Mouse (Mus musculus): ENCODE measurements around the gene Akap7. TPM values are rescaled to one million over a fixed set of nuclear protein-coding genes. Genes with fewer than 3 reads are reported as not detected.
"Not testable (repeated sequence)": the region's sequence is repeated elsewhere in the genome, so short reads cannot be mapped to it uniquely, and the experiment has no call there.

Gene Akap7
- polyA plus RNA-seq, 1 experiment from 2014 or later: 14.5 TPM

DNA sequence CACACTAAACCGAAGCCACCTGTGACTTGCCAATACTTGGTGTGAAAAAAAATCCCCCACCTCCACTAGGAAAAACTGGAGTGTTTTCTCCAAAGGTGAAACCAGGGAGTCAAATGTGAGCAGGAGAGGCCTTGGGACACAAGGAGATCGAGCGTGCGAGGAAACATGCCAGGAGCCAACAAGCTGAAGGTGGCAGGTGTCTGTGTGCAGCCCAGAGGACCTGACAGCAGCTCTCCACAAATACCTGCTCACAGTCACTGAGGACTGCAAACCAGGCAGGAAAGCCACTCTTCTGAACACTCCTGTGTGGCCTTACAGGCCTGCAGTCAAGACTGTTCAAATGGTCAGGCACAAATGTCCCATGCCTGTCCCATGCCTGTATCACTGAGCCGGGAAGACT lies 130.4 kb downstream of the Akap7 start:
- H3K9me3 ChIP-seq (replicated peaks): no peaks in the 10 kb centered on the region
- 95% methylated on average over 5 of the region's 5 CpGs for WGBS
- no peaks in the 10 kb centered on the region for H3K27me3 ChIP-seq
- H3K36me3 ChIP-seq (ENCODE audit: poor library complexity, severe bottlenecking): no peaks in the 10 kb centered on the region
- H3K9ac ChIP-seq: no peak overlapping the region
- H3K4me1 ChIP-seq: no peaks in the 10 kb centered on the region
- no peak for ATAC-seq
- H3K4me3 ChIP-seq: no peak overlapping the region
- no peak overlapping the region for H3K4me2 ChIP-seq
- H3K27ac ChIP-seq: no peak overlapping the region

DNA sequence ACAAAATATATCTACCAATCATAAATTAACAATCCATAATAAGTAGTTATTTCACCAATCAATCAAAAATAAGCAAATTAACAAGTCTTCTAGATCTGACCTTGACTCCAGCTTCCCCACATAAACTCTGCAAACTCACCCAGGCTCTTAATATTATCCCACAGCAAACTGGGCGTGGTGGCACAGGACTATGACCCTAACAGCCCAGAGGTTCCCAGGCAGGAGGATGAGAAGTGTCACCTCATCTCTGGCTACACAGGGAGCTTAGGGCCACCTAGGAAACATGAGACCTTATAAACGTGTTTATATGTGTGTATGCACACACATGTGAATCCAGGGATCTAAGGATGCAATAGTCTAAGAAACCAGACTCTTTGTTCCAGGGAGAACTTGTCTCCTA lies 132.8 kb downstream of the Akap7 start:
- Histone ChIP-seq H3K36me3 (ENCODE audit: poor library complexity, severe bottlenecking) (no peaks in the 10 kb centered on the region), H3K4me1 (no peaks in the 10 kb centered on the region), H3K9ac (no peak overlapping the region), H3K27ac (no peak overlapping the region), H3K4me3 (no peak overlapping the region), H3K27me3 (no peaks in the 10 kb centered on the region), H3K9me3 (replicated peaks) (no peaks in the 10 kb centered on the region), H3K4me2 (no peak overlapping the region)
- ATAC-seq: no peak
- WGBS: 77% methylated on average over 2 of the region's 2 CpGs

DNA sequence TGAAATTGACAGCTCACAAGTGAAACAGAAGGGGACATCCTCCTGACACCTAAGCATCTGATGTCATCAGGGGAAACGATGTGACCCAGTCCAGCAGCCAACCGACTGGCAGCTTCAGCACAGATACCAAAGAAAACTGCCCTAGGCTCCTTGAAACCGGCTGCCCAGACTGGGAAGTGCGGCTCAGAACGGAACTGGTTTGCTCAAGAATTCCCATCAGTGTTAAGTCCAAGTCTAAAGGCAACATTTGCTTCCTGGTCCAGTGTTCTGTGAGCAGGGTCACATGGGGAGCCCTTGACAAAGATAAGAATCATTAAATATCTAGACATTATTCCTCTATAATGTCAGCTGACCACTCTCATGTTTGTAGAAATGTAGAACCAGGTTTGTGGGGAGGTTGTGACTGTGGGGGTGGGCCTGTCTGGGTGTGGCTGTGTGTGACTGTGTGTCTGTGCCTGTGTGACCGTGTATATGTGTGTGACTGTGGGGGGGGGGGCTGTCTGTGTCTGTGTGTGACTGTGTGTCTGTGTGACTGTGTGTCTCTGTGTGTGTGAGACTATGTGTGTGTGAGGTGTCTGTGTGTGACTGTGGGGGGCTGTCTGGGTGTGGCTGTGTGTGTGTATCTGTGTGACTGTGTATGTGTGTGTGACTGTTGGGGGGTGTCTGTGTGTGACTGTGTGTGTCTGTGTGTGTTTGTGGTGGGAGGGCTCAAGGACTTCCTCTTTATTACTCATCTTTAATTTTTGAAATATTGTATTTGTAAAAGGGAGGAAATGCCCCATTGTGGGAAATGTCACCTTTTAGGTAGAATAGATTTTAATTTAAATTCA lies 140.1 kb downstream of the Akap7 start:
- ATAC-seq: no peak

DNA sequence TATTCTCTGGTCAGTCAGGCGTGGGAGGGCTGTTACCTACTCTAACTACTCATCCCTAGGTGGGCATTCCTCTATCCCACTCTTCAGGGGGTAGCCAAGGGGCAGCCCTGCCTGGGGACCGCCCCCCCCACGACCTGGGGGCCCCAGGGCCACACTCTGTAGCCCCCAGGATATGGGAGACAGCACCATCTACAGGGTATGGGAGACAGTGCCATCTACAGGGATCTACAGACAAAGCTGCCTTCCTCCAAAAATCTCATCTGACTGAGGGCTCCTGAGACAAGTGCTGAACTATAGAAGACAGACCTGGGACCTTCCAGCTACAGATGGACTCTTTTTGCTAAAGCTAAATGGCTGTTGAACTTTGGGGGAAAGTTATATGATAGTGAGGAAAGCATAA lies 144.2 kb downstream of the Akap7 start:
- H3K36me3 ChIP-seq (ENCODE audit: poor library complexity, severe bottlenecking); ATAC-seq; H3K4me3 ChIP-seq; H3K9ac ChIP-seq; H3K27me3 ChIP-seq; H3K4me2 ChIP-seq; H3K4me1 ChIP-seq; H3K27ac ChIP-seq; H3K9me3 ChIP-seq (replicated peaks): not testable (repeated sequence)
- 26% methylated on average over 3 of the region's 3 CpGs for WGBS

More for the DNA sequence above, 140.1 kb downstream of the Akap7 start:
- Histone ChIP-seq H3K36me3 (ENCODE audit: poor library complexity, severe bottlenecking) (no peaks in the 10 kb centered on the region), H3K4me3 (no peak overlapping the region), H3K27me3 (no peaks in the 10 kb centered on the region), H3K9me3 (replicated peaks) (no peaks in the 10 kb centered on the region), H3K4me2 (no peak overlapping the region), H3K9ac (no peak overlapping the region), H3K4me1 (no peaks in the 10 kb centered on the region), H3K27ac (no peak overlapping the region)
- 83% methylated on average over 6 of the region's 6 CpGs for WGBS

DNA sequence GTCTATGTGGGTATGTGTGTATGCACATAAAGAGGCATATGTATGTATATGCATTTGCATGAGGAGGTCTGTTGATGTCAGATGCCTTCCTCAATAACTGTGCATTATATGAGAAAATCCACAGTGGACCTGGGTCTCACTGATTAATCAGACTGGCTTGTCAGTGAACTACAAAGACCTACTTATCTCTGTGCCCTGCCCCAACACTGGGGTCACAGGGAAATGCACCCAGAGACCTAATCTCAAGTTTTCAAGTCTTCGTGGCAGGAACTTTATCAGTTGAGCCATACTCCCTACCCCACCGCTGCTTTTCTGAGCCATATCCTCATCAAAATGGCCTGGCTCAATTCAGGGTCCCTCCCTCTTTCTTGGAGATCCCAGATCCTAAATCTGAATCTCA lies 146.0 kb downstream of the Akap7 start:
- 80% methylated on average over 2 of the region's 2 CpGs for WGBS
- no peak overlapping the region for H3K9ac ChIP-seq
- H3K9me3 ChIP-seq (replicated peaks): no peaks in the 10 kb centered on the region

DNA sequence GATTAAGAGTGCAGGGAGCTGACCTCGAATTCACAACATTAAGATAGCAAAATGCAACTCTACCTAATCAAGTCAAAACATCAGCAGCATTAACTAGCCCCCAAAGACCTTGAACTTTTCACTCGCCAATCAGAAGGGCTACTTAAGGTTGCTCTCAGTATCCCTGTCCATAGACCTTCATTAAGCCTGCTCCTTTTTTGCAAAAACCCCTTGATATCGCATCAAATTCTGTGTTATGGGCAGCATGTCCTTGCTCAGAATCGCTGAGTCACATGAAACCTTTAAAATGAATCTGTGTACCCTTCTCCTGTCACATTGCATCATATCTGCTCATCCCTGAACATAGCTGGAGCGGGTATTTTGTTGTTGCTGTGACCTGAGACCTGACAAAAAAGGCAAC lies 149.0 kb downstream of the Akap7 start:
- H3K27me3 ChIP-seq: no peaks in the 10 kb centered on the region
- ATAC-seq: no peak
- H3K4me2 ChIP-seq: no peak overlapping the region
- H3K36me3 ChIP-seq (ENCODE audit: poor library complexity, severe bottlenecking): no peaks in the 10 kb centered on the region
- no peak overlapping the region for H3K4me3 ChIP-seq
- no peak overlapping the region for H3K9ac ChIP-seq
- WGBS: 85% methylated on average over 5 of the region's 5 CpGs
- H3K9me3 ChIP-seq (replicated peaks): no peaks in the 10 kb centered on the region
- H3K27ac ChIP-seq: no peak overlapping the region
- no peaks in the 10 kb centered on the region for H3K4me1 ChIP-seq

More for the DNA sequence above, 146.0 kb downstream of the Akap7 start:
- Histone ChIP-seq H3K4me2 (no peak overlapping the region), H3K27me3 (no peaks in the 10 kb centered on the region), H3K27ac (no peak overlapping the region), H3K4me1 (no peaks in the 10 kb centered on the region), H3K4me3 (no peak overlapping the region), H3K36me3 (ENCODE audit: poor library complexity, severe bottlenecking) (no peaks in the 10 kb centered on the region)
- ATAC-seq: 0 out of 2 replicates have a peak, but pooled peaks have one; percentile 8

DNA sequence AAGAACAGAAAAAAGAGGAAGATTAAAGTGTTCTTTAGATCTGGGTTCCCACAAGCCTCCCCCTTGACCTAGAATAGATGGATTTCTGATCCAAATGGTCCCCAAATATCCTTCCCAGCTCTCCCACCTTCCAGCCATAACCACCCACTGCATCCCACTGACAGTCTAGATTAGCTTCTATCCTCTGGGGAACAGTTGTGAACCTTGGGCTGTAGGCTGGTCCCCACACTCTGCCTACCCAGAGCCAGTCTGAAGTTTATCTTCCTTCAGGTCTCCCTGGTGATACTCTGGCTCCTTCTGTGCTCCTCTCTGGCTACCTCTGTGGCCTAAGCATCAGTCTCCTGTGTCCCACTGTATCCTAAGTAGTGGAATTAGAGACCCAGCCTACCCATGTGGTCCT lies 150.3 kb downstream of the Akap7 start:
- ATAC-seq: no peak

DNA sequence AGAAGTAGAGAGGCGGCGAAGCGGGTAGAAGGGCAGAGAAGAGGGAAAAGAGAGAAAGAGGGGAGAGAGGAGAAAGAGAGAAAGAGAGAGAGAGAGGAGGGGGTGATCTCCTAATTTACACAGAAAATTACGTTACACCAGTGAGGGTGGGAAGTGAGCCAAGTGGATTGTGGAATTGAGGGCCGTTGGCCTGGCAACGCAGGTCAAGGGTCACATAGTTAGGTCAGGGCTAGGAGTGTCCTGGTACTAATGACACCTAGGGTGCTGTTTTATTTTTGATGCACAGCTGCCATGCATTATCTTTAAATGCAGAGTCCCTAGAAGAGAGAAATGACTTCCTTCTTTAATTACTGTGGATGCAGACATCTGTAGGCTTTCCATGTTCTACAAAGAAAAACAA lies 153.4 kb downstream of the Akap7 start:
- no peaks in the 10 kb centered on the region for H3K36me3 ChIP-seq (ENCODE audit: poor library complexity, severe bottlenecking)
- H3K9ac ChIP-seq: no peak overlapping the region
- H3K4me2 ChIP-seq: no peak overlapping the region
- no peaks in the 10 kb centered on the region; the same call in 1 of the 2 replicates for H3K9me3 ChIP-seq (replicated peaks)
- ATAC-seq: no peak
- 79% methylated on average over 6 of the region's 6 CpGs for WGBS
- H3K27ac ChIP-seq: no peak overlapping the region
- no peak overlapping the region for H3K4me3 ChIP-seq
- H3K4me1 ChIP-seq: no peaks in the 10 kb centered on the region
- H3K27me3 ChIP-seq: no peaks in the 10 kb centered on the region

More for the DNA sequence above, 150.3 kb downstream of the Akap7 start:
- H3K9me3 ChIP-seq (replicated peaks): no peaks in the 10 kb centered on the region
- H3K27me3 ChIP-seq: no peaks in the 10 kb centered on the region
- no peaks in the 10 kb centered on the region for H3K36me3 ChIP-seq (ENCODE audit: poor library complexity, severe bottlenecking)
- H3K27ac ChIP-seq: no peak overlapping the region
- no peaks in the 10 kb centered on the region for H3K4me1 ChIP-seq
- no peak overlapping the region for H3K4me2 ChIP-seq
- no peak overlapping the region for H3K9ac ChIP-seq
- H3K4me3 ChIP-seq: no peak overlapping the region

DNA sequence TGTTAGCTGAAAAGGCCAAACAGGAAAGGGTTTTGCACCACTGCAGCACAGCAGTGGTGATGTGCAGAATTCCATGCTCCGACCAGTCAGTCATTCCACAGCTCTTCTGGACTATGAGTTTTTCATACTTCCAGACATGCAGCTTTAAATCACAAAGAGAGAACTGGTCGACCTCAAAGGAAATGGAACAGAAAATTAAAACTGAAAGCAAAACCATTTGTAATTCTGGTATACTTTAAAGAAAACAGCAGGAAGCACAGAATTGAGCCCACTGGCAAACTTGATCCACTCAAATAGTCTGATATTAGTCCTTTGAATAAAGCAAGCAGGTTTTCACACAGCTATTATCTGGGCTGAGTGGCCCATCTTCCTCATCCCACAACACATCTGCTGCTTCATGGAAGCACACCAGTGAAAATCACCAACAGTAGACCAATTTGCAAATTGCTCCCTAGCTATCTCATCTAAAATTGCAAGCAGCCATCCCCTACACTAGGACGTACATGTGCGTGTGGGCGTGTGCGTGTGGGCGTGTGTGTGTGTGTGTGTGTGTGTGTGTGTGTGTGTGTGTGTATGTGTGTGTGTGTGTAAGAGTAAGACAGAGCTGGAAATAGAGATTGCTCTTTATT lies 156.4 kb downstream of the Akap7 start:
- Histone ChIP-seq H3K27ac (no peak overlapping the region), H3K4me2 (no peak overlapping the region), H3K27me3 (no peaks in the 10 kb centered on the region), H3K4me1 (no peaks in the 10 kb centered on the region), H3K9me3 (replicated peaks) (no peaks in the 10 kb centered on the region; the same call in 1 of the 2 replicates), H3K9ac (no peak overlapping the region), H3K4me3 (no peak overlapping the region), H3K36me3 (ENCODE audit: poor library complexity, severe bottlenecking) (no peaks in the 10 kb centered on the region)
- 97% methylated on average over 7 of the region's 7 CpGs for WGBS
- no peak for ATAC-seq

DNA sequence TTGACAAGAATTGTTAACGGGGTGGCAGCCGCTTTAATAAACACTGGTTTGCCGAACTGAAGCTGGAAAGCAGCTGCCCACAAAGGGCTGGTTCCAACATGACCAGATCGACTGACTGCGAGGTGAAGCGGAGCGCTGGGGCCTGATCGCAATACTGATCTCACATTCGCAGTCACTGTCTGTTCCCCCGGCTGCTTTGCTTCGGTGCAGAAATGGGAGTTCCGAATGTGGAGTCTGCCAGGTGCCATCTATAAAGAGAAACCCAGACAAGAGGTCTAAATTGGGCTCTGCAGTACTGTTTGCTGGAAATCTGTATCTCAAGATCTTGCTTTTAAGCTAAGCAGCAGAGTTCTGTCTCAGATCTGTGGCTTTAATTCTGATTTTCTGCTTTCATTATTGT lies 161.8 kb downstream of the Akap7 start:
- ATAC-seq: peak; percentile 60
- Histone ChIP-seq H3K9ac (no peak overlapping the region), H3K27ac (peak overlapping the region; percentile 0; the same call in 1 of the 2 replicates), H3K4me3 (no peak overlapping the region), H3K36me3 (ENCODE audit: poor library complexity, severe bottlenecking) (no peaks in the 10 kb centered on the region), H3K4me1 (peaks cover 15% of the 10 kb centered on the region), H3K4me2 (peak overlapping the region; percentile 24), H3K27me3 (peaks cover 14% of the 10 kb centered on the region; the same call in 1 of the 2 replicates), H3K9me3 (replicated peaks) (no peaks in the 10 kb centered on the region; the same call in 1 of the 2 replicates)
- 72% methylated on average over 12 of the region's 12 CpGs for WGBS

DNA sequence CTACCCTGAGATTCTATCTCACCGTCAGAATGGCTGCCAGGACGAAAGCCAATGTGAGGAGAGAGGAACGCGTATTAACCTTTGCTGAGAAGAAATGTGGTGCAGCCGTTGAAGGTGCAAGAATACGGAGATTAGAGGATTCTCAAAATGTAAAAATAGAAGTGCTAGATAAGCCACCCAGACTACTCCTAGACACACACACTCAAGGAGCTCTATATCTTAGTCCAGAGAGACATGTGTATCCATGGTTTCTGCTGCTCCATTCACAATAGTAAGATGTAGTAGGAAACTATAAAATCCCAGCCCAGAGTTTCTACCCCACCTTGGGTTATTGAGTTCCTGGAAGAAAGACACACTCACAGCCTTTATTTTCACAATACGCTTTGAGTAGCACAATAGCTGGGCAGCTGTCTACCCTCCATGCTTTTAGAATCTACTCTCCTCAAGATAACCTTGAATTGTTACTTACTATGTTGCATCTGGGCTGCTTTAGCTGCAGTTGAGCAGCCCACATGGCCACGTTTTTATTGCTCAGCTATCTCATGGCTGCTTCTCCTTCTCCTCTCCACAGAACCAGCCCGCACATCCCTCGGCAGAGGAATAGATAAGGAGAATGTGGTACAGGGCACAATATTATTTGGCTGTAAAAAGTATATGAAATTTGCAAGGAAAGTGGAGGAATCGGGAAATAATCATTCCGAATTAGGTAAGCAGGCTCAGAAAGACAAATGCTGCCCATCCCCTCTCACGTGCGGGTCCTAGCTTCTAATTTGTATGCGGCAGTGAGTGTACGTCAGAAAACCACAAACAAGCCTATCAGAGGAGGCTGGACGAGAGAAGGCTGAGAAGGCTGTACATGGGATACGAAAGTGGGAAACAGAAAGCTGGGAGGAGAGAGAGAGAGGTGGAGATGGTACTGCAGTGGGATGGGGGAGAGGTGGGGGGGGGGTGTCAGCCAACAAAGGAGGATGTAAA lies 162.6 kb downstream of the Akap7 start:
- H3K9ac ChIP-seq: no peak overlapping the region
- no peak overlapping the region for H3K4me3 ChIP-seq
- H3K36me3 ChIP-seq (ENCODE audit: poor library complexity, severe bottlenecking): no peaks in the 10 kb centered on the region
- WGBS: 68% methylated on average over 18 of the region's 18 CpGs
- peaks cover 18% of the 10 kb centered on the region for H3K4me1 ChIP-seq
- no peaks in the 10 kb centered on the region; the same call in 1 of the 2 replicates for H3K9me3 ChIP-seq (replicated peaks)
- peak; percentile 76 for ATAC-seq
- peaks cover 14% of the 10 kb centered on the region; the same call in 1 of the 2 replicates for H3K27me3 ChIP-seq
- H3K4me2 ChIP-seq: peak overlapping the region; percentile 24
- no peak overlapping the region for H3K27ac ChIP-seq
